Mouse (Mus musculus): ENCODE measurements around the gene Myh9. TPM values are rescaled to one million over a fixed set of nuclear protein-coding genes. Genes with fewer than 3 reads are reported as not detected.
A peak's percentile ranks its signal among the peaks of the same experiment; 100 is the strongest.

Myh9 gene
- total RNA-seq, 2 experiments from 2014 or later, result 105 to 158 TPM

DNA sequence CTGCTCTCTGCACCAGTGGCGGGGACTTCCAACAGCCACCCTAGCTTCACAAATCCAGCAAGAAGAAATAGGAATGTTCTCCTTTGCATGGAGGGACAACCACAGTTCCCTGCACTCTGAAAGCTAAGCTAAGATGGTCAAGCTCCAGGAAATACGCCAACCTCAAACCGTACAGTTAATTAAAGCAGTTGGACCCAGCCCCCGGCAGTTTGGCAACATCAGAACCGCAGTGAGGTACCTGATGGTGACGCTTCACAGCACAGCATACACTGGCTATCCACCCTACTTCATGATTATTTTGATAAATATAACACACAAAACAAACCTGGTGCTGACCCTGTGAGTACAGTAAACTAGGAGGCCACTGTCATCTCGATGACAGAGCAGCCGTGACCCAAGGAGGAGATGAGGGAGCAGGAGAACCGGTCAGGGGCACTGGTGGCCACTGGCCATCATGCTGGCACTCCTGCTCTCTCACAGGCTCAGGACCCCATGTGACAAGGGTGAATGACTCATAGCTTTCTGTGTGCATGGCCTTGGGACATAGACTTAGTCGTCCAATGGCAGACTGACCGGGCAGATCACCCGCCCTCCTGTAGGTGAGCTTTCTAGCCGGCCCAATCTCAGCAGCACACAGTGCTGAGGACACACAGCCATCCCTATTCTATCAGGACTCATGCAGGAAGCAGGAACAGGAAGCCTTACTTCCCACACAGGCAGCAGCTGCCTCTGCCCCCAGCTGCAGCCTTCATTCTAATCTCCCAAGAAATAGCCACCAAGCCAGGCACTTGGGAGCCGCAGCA lies 44.2 kb downstream of the Myh9 start:
- no peak for ATAC-seq (replicated peaks; ENCODE audit: low FRiP score, poor library complexity, severe bottlenecking)

DNA sequence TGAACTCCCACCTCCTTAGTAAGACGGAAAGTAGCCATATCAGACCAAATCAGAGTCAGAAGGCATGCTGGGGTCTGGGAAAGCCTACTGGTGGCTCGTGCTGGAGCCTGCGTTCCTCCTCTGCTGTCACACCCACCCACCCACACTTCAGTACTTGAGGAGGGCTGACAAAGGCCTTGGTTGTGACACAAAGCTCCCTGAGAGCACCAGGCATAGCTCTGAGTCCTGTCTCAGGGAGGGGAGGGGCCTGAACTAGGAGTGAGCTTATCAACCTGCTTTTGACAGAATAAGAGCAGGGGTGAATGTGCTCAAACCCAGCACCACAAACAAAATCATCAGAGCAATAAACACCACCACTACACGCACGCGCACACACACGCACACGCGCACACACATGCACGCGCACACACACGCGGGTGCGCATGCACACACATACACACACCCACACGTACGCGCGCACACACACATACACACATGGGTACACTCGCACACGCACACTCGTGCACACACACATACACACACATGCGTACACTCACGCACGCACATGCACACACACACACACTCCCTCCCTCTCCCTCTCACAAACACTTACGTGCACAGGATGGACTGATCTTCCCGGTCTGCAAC lies 45.5 kb downstream of the Myh9 start:
- ATAC-seq (replicated peaks; ENCODE audit: low FRiP score, poor library complexity, severe bottlenecking), result no peak

DNA sequence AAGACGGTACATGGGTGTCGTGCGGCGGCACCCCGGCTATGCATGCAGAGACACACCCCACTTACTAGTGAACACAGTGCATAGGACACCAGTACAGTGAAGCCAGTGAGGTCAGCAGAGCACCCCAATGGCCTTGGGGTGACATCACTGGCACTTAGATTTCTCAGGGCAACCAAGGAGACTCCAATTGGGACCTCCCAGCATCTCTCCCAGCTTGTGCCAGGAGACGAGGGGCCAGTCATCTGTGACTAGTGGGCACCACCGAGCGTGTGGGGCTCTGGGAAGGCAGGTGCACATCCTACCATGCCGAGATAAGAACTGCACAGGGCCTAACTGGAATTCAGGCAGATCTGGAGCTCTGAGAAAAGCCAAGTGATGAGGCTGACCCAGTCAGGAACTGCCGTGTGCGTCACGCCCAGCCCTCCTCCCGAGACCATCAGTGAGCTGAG lies 47.0 kb downstream of the Myh9 start:
- ATAC-seq (replicated peaks; ENCODE audit: low FRiP score, poor library complexity, severe bottlenecking), result no peak

GRCm38 (mm10) chr15:77794138-77794907 lies 47.7 kb downstream of the Myh9 start:
- no peak for ATAC-seq (replicated peaks; ENCODE audit: low FRiP score, poor library complexity, severe bottlenecking)

GRCm38 (mm10) chr15:77793554-77793953 lies 48.4 kb downstream of the Myh9 start:
- no peak for ATAC-seq (replicated peaks; ENCODE audit: low FRiP score, poor library complexity, severe bottlenecking)

- no peak for ATAC-seq (replicated peaks; ENCODE audit: low FRiP score, poor library complexity, severe bottlenecking)
These were observed 48.9 kb downstream of the Myh9 start for GRCm38 (mm10) chr15:77793094-77793493.

DNA sequence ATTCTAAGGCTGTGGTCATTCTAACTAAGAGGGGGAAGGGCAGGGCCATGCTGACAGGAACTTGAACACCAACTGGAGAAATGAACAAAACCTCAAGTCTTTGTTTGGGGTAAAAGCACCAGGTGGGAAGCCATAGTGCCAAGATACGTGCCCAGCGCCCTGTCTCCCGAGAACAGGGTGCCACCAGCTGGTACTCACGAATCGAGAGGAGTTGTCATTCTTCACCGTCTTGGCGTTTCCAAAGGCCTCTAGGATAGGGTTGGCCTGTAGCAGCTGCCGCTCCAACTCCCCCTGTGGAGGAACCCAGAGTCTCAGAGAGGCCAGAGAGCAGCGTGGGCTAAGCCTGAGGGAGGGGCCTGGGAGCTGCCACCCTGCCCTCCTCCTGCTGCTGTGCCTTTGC lies 49.9 kb downstream of the Myh9 start:
- no peak for ATAC-seq (replicated peaks; ENCODE audit: low FRiP score, poor library complexity, severe bottlenecking)

DNA sequence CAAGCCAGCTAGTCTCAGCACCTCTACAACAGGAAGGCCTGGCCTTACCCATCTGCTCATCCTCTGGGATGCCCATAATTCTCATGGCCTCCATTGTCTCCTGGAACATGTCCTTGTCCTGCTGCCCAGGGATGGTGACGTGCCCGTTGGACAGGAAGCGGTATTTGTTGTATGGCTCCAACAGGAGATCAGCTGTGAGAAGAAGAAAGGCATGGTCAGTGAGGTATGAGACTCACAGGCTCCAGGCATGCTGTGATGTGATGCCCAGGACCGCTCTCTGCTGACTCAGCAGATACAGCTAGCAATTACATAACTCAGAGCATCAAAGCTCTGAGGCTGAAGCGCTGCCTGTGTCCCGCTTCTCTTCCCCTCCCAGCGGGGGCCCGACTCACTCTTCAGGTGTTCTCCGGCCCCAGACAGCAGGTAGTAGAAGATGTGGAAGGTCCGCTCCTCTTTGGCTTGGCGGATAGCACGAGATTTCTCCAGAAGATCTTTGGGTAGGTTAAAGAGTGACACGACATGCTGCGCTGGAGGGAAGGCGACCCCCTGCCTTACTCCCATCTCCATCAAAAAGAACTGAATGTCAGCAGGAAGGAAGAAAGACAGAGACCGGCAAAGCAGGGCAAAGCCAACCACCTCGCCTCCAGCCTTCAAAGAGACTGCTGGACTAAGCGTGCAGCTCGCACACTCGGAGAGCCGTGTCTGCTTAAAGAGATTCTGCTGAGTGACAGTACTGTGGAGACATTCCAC lies 51.1 kb downstream of the Myh9 start:
- no peak for ATAC-seq (replicated peaks; ENCODE audit: low FRiP score, poor library complexity, severe bottlenecking)

DNA sequence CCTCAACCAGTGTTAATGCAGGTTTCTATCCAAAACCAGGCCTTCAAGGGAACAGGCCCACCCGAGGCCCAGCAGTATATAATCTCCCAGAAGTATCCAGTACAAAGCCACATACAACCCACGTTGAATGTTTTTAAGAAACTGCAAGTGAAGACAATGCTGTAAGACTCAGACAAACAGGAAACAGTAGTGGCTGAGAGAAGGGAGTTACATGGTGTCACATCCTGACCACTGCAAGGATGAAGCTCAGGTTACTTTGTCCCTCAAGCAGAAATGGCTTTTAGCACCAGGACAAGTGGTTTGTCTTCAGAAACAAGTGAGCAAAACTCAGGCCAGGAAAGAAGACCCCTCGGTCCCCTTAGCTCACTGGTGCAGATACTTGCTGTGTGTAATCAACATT lies 52.8 kb downstream of the Myh9 start:
- no peak for ATAC-seq (replicated peaks; ENCODE audit: low FRiP score, poor library complexity, severe bottlenecking)

GRCm38 (mm10) chr15:77788356-77788755 lies 53.6 kb downstream of the Myh9 start:
- ATAC-seq (replicated peaks; ENCODE audit: low FRiP score, poor library complexity, severe bottlenecking), result no peak

DNA sequence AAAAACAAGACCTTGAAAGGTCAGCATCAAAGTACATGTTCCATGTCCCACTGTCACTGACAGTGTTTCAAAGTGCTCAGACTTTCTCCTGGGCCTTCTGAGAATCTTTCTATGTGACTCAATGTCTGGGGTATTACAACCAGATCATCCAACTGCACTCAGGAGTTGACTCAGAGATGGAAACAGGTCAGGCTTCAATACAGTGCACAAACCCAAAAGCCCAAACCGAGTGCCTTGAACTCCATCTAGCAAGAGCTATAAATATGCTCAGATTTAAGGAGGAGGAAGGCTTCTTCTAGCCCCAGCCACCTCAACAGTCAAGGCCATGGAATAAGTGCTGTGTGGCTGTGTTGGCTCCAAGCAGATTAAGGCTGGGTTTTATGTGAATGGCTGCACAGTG lies 56.2 kb downstream of the Myh9 start:
- ATAC-seq (replicated peaks; ENCODE audit: low FRiP score, poor library complexity, severe bottlenecking), result no peak

DNA sequence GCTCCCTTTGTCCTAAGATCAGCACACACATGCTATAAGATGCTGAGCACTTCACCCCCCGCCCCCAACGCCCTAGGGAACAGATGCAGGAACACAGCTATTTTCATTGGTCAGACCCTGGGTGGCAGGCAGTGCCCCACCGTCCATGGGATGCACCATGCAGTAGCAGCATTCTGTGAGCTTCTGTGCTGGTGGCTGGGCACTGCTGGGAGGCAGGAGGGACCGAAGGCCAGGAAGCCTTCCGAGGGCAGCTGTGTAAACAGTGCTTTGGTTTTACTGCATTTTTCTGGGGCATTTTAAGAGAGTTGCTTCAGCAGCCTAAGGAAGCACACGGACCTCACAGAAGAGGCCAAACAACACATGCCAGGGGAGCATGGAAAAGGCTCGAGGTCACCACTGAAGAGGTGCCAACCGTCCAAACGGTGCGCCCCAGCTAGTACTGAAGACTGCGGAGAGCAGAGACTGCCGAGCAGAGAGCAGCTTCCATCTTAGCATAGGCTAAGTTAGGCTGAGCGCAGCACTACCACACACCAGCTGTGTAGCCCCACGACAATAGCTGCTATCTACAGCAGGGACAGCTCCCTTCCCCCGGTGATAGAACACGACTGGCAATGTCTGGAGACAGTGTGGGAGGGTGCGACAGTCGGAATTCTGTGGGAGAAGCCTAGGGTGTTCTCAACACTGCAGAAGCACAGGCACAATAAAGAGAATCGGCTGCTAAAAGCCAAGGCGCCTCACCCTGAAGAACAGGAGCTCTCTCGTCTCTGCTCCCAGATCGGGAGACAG lies 57.7 kb downstream of the Myh9 start:
- no peak for ATAC-seq (replicated peaks; ENCODE audit: low FRiP score, poor library complexity, severe bottlenecking)

DNA sequence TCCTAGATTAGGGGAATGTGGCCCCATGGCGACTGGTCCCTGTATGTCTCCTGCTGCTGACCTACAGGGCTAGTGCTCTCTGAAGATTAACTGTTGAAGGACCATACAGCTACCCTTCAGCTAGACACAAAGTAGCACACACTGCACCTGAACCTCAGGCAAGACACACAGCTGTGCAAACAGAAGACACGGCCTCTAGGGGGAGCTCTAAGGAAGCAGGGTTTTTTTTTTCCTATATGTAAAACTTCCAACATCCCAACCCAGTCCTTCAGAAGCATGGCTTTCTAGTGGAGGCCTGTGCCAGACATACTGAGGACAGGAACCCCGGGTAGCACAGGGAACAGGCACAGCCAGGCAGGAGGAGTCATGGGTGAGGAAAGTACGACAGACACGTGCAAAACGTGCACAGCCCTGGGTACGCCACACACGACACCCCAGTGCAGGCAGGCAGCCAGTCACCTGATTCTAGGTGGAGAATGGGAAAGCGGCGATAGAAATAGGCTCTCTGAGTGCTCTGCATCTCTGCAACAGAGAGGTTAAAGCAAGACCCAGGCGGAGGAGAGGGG lies 59.4 kb downstream of the Myh9 start:
- ATAC-seq (replicated peaks; ENCODE audit: low FRiP score, poor library complexity, severe bottlenecking), result 0 out of 2 replicates have a peak, but pooled peaks have one; percentile 24

DNA sequence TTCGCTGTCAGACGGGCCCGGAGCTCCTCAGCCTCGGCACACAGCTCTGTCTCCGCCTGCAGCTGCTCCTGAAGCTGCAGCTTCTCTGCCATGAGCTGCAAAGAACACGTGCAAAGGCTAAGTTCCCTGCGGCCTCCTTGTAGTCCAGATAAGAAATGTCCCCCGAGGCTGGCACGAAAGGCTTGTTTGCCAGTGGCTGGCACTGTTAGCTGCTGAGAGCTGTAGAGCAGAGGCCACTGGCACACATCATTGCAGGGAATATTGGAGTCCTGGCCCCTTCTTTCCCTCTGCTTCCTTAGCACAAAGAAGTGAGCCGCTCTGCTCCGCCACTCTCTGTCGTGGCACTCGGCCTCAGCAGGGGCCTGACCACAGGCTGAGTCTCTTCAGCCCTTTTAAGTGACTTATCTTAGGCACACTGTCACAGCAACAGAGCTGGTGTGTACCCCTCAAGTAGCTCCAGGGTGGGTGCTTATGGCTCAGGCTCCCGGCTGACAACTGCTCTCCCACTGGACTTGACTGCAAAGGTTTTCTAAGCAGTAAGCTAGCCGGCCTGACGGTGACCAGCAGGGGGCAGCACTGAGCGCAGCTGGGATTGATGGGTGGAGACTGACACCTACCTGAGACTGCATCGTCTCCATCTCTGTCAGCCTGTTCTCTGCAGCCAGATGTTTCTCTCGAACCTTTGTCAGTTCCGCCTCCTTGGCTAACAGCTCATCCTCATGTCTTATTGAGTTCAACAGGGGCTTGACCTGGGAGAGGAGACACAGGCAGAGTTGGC lies 66.6 kb downstream of the Myh9 start:
- peak; percentile 48 for ATAC-seq (replicated peaks; ENCODE audit: low FRiP score, poor library complexity, severe bottlenecking)

- no peak for ATAC-seq (replicated peaks; ENCODE audit: low FRiP score, poor library complexity, severe bottlenecking)
These were observed 67.7 kb downstream of the Myh9 start for GRCm38 (mm10) chr15:77774303-77774702.

- peak; percentile 91 for ATAC-seq (replicated peaks; ENCODE audit: low FRiP score, poor library complexity, severe bottlenecking)
These were observed 68.7 kb downstream of the Myh9 start for GRCm38 (mm10) chr15:77773099-77773915.

GRCm38 (mm10) chr15:77770942-77771341 lies 71.0 kb downstream of the Myh9 start:
- no peak for ATAC-seq (replicated peaks; ENCODE audit: low FRiP score, poor library complexity, severe bottlenecking)

Measured in erythroblast, adult 5-6 weeks (primary cell).